Mouse (Mus musculus) lung, postnatal 0 days (tissue): Measurements from ENCODE around the gene Mib2. TPM values are rescaled to one million over a fixed set of nuclear protein-coding genes. Genes with fewer than 3 reads are reported as not detected.
"Not testable (repeated sequence)": the region's sequence is repeated elsewhere in the genome, so short reads cannot be mapped to it uniquely, and the experiment has no call there.

Experiments
- ATAC-seq: fragments of 200-750 bp; cut with Nextera tagmentation; 2 replicates; pipeline ENCODE4 v1.8.0; 2017; ENCODE audit warnings: moderate library complexity
- DNase-seq: peaks from one replicate; pipeline ENCODE4 v3.0.0-alpha.2; 2016; ENCODE audit warnings: low spot score
- H3K27ac ChIP-seq: fragments of 300-500 bp; sonication (generic); 2 replicates; pipeline ENCODE4 v1.5.1; 2014; ENCODE audit warnings: antibody characterized with exemption, mild to moderate bottlenecking, low read length, mixed read lengths
- H3K27me3 ChIP-seq: fragments of 300-500 bp; sonication (generic); replicated peaks from 2 replicates; pipeline ENCODE4 v1.6.1; 2014; ENCODE audit warnings: low read length, mixed read lengths; ENCODE audit not compliant: insufficient read depth
- H3K36me3 ChIP-seq: fragments of 300-500 bp; sonication (generic); 2 replicates; pipeline ENCODE4 v1.6.1; 2014; ENCODE audit warnings: low read length, mixed read lengths; ENCODE audit not compliant: insufficient read depth
- H3K4me1 ChIP-seq: fragments of 300-500 bp; sonication (generic); 2 replicates; pipeline ENCODE4 v1.6.1; 2014; ENCODE audit warnings: antibody characterized with exemption, low read depth, low read length, mixed read lengths; ENCODE audit not compliant: insufficient read depth
- H3K4me2 ChIP-seq: fragments of 300-500 bp; sonication (generic); replicated peaks from 2 replicates; pipeline ENCODE4 v1.6.1; 2014; ENCODE audit warnings: low read depth, mild to moderate bottlenecking, low read length, moderate library complexity, mixed read lengths
- H3K4me3 ChIP-seq: fragments of 300-500 bp; sonication (generic); 2 replicates; pipeline ENCODE4 v1.5.1; 2014; ENCODE audit warnings: low read depth, low read length
- H3K9ac ChIP-seq: fragments of 300-500 bp; sonication (generic); replicated peaks from 2 replicates; pipeline ENCODE4 v1.6.1; 2014; ENCODE audit warnings: low read depth, mild to moderate bottlenecking
- H3K9me3 ChIP-seq: fragments of 300-500 bp; sonication (generic); 2 replicates; pipeline ENCODE4 v1.6.1; 2016; ENCODE audit warnings: low read length, mixed read lengths
- CTCF ChIP-seq: IDR thresholded peaks from 2 replicates; pipeline ENCODE4 v1.5.1; 2016; ENCODE audit warnings: antibody characterized with exemption, mild to moderate bottlenecking
- EP300 ChIP-seq: IDR thresholded peaks from 2 replicates; pipeline ENCODE4 v1.6.1; 2016; ENCODE audit warnings: antibody characterized with exemption, mild to moderate bottlenecking, control low read depth
- WGBS: fragments of 180-500 bp; shearing (Covaris S2); extraction: QIAGEN DNeasy Blood & Tissue Kit; methylation state at CpG from one replicate; pipeline ENCODE4 v1.1.7; 2014; 5-methylcytosine and 5-hydroxymethylcytosine counted together
- polyA plus RNA-seq: library from polyadenylated mRNA; unstranded; fragments of >200 nt; fragmentation: Nextera tagmentation; extraction: Ambion mirVana; gene quantifications from 2 replicates; pipeline ENCODE4 v1.2.1, GENCODE M21; 2015

The Mib2 gene
- polyA plus RNA-seq, 1 experiment from 2014 or later = 16.3 TPM

GRCm38 (mm10) chr4:155694482-155695401 lies 25.7 kb upstream of the Mib2 start:
- 3% methylated on average over 87 of the region's 92 CpGs for WGBS
- peak; percentile 80 for ATAC-seq
- Histone ChIP-seq H3K4me2 (peak overlapping the region; percentile 96), H3K4me1 (peaks cover 4% of the 10 kb centered on the region; the same call in 1 of the 2 replicates), H3K9ac (peak overlapping the region; percentile 32), H3K27me3 (no peaks in the 10 kb centered on the region; the same call in none of the 2 replicates), H3K4me3 (peak overlapping the region; percentile 62), H3K27ac (no peak overlapping the region), H3K9me3 (no peaks in the 10 kb centered on the region), H3K36me3 (no peaks in the 10 kb centered on the region)
- DNase-seq = peak; percentile 64
- no peak for TF ChIP-seq EP300
- TF ChIP-seq CTCF = peak; percentile 68

GRCm38 (mm10) chr4:155694111-155694481 lies 25.1 kb upstream of the Mib2 start, which contains the start of gene Fndc10:
TSS of gene Fndc10 (plus strand) at chr4:155694342.
- Histone ChIP-seq H3K27ac (no peak within 1 kb of the TSS), H3K4me2 (peak within 1 kb of the TSS; percentile 96), H3K27me3 (no peaks in the 10 kb centered on the region; the same call in none of the 2 replicates), H3K4me1 (peaks cover 4% of the 10 kb centered on the region; the same call in 1 of the 2 replicates), H3K9me3 (no peaks in the 10 kb centered on the region), H3K4me3 (peak within 1 kb of the TSS; percentile 62), H3K36me3 (no peaks in the 10 kb centered on the region), H3K9ac (peak within 1 kb of the TSS; percentile 32)
- no peak for TF ChIP-seq EP300
- no peak; the same call in 1 of the 2 replicates for TF ChIP-seq CTCF
- ATAC-seq = peak; percentile 78
- peak; percentile 25 for DNase-seq
- WGBS = under 1% methylated on average over 22 of the region's 47 CpGs

- TF ChIP-seq CTCF (no peak), EP300 (no peak)
- WGBS = 95% methylated on average over 3 of the region's 3 CpGs
- ATAC-seq (no peak), DNase-seq (no peak)
- no peaks in the 10 kb centered on the region for H3K36me3 ChIP-seq
- no peak overlapping the region for H3K27ac ChIP-seq
- no peak overlapping the region for H3K9ac ChIP-seq
- peaks cover 4% of the 10 kb centered on the region; the same call in 1 of the 2 replicates for H3K4me1 ChIP-seq
- no peak overlapping the region for H3K4me3 ChIP-seq
- no peaks in the 10 kb centered on the region; the same call in none of the 2 replicates for H3K27me3 ChIP-seq
- H3K9me3 ChIP-seq = no peaks in the 10 kb centered on the region
- H3K4me2 ChIP-seq = no peak overlapping the region
Observed at GRCm38 (mm10) chr4:155692421-155692820, 23.4 kb upstream of the Mib2 start.

- Histone ChIP-seq H3K9ac (no peak overlapping the region), H3K9me3 (no peaks in the 10 kb centered on the region), H3K27me3 (no peaks in the 10 kb centered on the region; the same call in none of the 2 replicates), H3K4me3 (no peak overlapping the region), H3K36me3 (no peaks in the 10 kb centered on the region), H3K27ac (no peak overlapping the region), H3K4me2 (no peak overlapping the region), H3K4me1 (peaks cover 4% of the 10 kb centered on the region; the same call in 1 of the 2 replicates)
- TF ChIP-seq EP300 = no peak
- TF ChIP-seq CTCF = no peak
- 77% methylated on average over 12 of the region's 12 CpGs for WGBS
- ATAC-seq (no peak), DNase-seq (no peak)
Observed at GRCm38 (mm10) chr4:155690571-155691375, 21.8 kb upstream of the Mib2 start.

GRCm38 (mm10) chr4:155687764-155688163 lies 18.8 kb upstream of the Mib2 start:
- not testable (repeated sequence) for H3K27ac ChIP-seq, ATAC-seq, H3K4me1 ChIP-seq, H3K9me3 ChIP-seq, H3K36me3 ChIP-seq, DNase-seq, H3K9ac ChIP-seq, H3K27me3 ChIP-seq, H3K4me2 ChIP-seq, H3K4me3 ChIP-seq
- WGBS = 76% methylated on average over 4 of the region's 4 CpGs

GRCm38 (mm10) chr4:155683670-155684277 lies 14.8 kb upstream of the Mib2 start:
- not testable (repeated sequence) for H3K36me3 ChIP-seq, H3K27ac ChIP-seq, H3K4me2 ChIP-seq, H3K9me3 ChIP-seq, DNase-seq, H3K4me1 ChIP-seq, H3K4me3 ChIP-seq, H3K27me3 ChIP-seq, ATAC-seq, H3K9ac ChIP-seq
- WGBS = 89% methylated on average over 15 of the region's 19 CpGs
